Mouse (Mus musculus) forebrain, embryonic 14.5 days (tissue): ENCODE results near the gene Fkbp2. TPM values are rescaled to one million over a fixed set of nuclear protein-coding genes. Genes with fewer than 3 reads are reported as not detected.

ENCODE experiments used
- ATAC-seq: fragments of 200-750 bp; cut with Nextera tagmentation; 2 replicates; pipeline ENCODE4 v1.8.0; 2017; ENCODE audit warnings: mild to moderate bottlenecking, moderate library complexity
- DNase-seq: peaks from one replicate; pipeline ENCODE4 v3.0.0-alpha.2; 2015; ENCODE audit warnings: low spot score
- H3K27ac ChIP-seq: fragments of 300-500 bp; sonication (generic); 2 replicates; pipeline ENCODE4 v1.5.1; 2014; ENCODE audit warnings: low read depth, mild to moderate bottlenecking, control low read depth, low read length, moderate library complexity
- H3K27me3 ChIP-seq: fragments of 300-500 bp; sonication (generic); replicated peaks from 2 replicates; pipeline ENCODE4 v1.6.1; 2014; ENCODE audit warnings: low read length, control low read depth, mixed read lengths; ENCODE audit not compliant: control insufficient read depth, insufficient read depth
- H3K36me3 ChIP-seq: fragments of 300-500 bp; sonication (generic); 2 replicates; pipeline ENCODE4 v1.6.1; 2014; ENCODE audit warnings: low read length, control low read depth; ENCODE audit not compliant: control insufficient read depth, insufficient read depth
- H3K4me1 ChIP-seq: fragments of 300-500 bp; sonication (generic); 2 replicates; pipeline ENCODE4 v1.6.1; 2014; ENCODE audit warnings: antibody characterized with exemption, low read length, control low read depth; ENCODE audit not compliant: control insufficient read depth, insufficient read depth
- H3K4me2 ChIP-seq: fragments of 300-500 bp; sonication (generic); 2 replicates; pipeline ENCODE4 v1.6.1; 2014; ENCODE audit warnings: mild to moderate bottlenecking, control low read depth, low read length
- H3K4me3 ChIP-seq: fragments of 300-500 bp; sonication (generic); 2 replicates; pipeline ENCODE4 v1.5.1; 2014; ENCODE audit warnings: low read depth, low read length, control low read depth
- H3K9ac ChIP-seq: fragments of 300-500 bp; sonication (generic); 2 replicates; pipeline ENCODE4 v1.6.1; 2014; ENCODE audit warnings: mild to moderate bottlenecking, low read length, control low read depth, moderate library complexity
- H3K9me3 ChIP-seq: fragments of 300-500 bp; sonication (generic); replicated peaks from 2 replicates; pipeline ENCODE4 v1.6.1; 2016; ENCODE audit warnings: low read length, control low read depth, mixed read lengths; ENCODE audit not compliant: control insufficient read depth
- WGBS: fragments of 180-500 bp; shearing (Covaris S2); extraction: QIAGEN DNeasy Blood & Tissue Kit; methylation state at CpG from one replicate; pipeline ENCODE4 v1.1.7; 2014; 5-methylcytosine and 5-hydroxymethylcytosine counted together
- polyA plus RNA-seq: library from polyadenylated mRNA; unstranded; fragments of >200 nt; fragmentation: Nextera tagmentation; extraction: Ambion mirVana; gene quantifications from 2 replicates; pipeline ENCODE4 v1.2.1, GENCODE M21; 2014

The Fkbp2 gene
- polyA plus RNA-seq, 1 experiment from 2014 or later: 80.1 TPM

DNA sequence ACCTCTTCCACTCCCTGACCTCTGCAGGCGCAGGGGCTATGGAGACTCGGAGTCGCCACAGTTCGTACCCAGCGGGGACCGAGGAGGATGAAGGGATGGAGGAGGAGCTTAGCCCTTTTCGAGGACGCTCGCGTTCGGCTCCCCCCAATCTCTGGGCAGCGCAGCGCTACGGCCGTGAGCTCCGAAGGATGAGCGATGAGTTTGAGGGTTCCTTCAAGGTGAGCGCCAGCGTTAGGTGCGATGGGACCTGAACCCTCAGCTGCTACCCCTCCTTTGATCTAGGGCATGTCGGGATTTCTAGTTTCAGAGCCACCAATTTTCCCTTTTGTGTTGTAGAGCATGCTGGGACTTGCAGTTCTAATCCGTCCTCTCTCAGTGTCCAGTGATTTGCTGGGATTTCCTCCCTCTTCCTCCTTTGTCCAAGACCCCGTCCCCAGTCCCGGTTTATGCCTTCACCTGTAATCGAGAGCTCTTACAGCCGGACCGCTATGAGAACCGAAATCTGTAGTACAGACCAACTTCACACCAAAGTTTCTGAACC lies 29.6 kb downstream of the Fkbp2 start:
- under 1% methylated on average over 28 of the region's 28 CpGs for WGBS
- Histone ChIP-seq H3K4me1 (peaks cover 12% of the 10 kb centered on the region), H3K27me3 (no peaks in the 10 kb centered on the region), H3K9ac (peak overlapping the region; percentile 80), H3K4me2 (peak overlapping the region; percentile 94), H3K9me3 (no peaks in the 10 kb centered on the region), H3K27ac (peak overlapping the region; percentile 94), H3K36me3 (peaks cover 15% of the 10 kb centered on the region; the same call in 1 of the 2 replicates), H3K4me3 (peak overlapping the region; percentile 58)
- ATAC-seq (peak; percentile 73), DNase-seq (peak; percentile 85)

- WGBS: 57% methylated on average over 5 of the region's 5 CpGs
- Histone ChIP-seq H3K4me2 (peak overlapping the region; percentile 94), H3K27ac (0 out of 2 replicates have a peak overlapping the region, but pooled peaks have one; percentile 94), H3K4me1 (peaks cover 12% of the 10 kb centered on the region), H3K27me3 (no peaks in the 10 kb centered on the region), H3K36me3 (peaks cover 10% of the 10 kb centered on the region; the same call in 1 of the 2 replicates), H3K9me3 (no peaks in the 10 kb centered on the region), H3K4me3 (peak overlapping the region; percentile 58), H3K9ac (peak overlapping the region; percentile 80)
- ATAC-seq: no peak
- DNase-seq: no peak
These were observed 30.4 kb downstream of the Fkbp2 start for GRCm38 (mm10) chr19:6949951-6950350.

- 90% methylated on average over 5 of the region's 5 CpGs for WGBS
- H3K9me3 ChIP-seq: no peaks in the 10 kb centered on the region
- H3K36me3 ChIP-seq: peaks cover 9% of the 10 kb centered on the region; the same call in 1 of the 2 replicates
- ATAC-seq (no peak), DNase-seq (no peak)
- no peaks in the 10 kb centered on the region for H3K27me3 ChIP-seq
- peaks cover 12% of the 10 kb centered on the region for H3K4me1 ChIP-seq
- 0 out of 2 replicates have a peak overlapping the region, but pooled peaks have one; percentile 94 for H3K4me2 ChIP-seq
- H3K4me3 ChIP-seq: no peak overlapping the region
- no peak overlapping the region for H3K9ac ChIP-seq
- no peak overlapping the region for H3K27ac ChIP-seq
These were observed 30.8 kb downstream of the Fkbp2 start for GRCm38 (mm10) chr19:6949532-6949931.

GRCm38 (mm10) chr19:6948186-6948585 lies 32.1 kb downstream of the Fkbp2 start:
- DNase-seq: no peak
- peaks cover 9% of the 10 kb centered on the region; the same call in 1 of the 2 replicates for H3K36me3 ChIP-seq
- no peak overlapping the region for H3K4me3 ChIP-seq
- H3K4me2 ChIP-seq: no peak overlapping the region
- 75% methylated on average over 4 of the region's 4 CpGs for WGBS
- no peak overlapping the region for H3K27ac ChIP-seq
- no peak overlapping the region for H3K9ac ChIP-seq
- peaks cover 12% of the 10 kb centered on the region for H3K4me1 ChIP-seq
- H3K9me3 ChIP-seq: no peaks in the 10 kb centered on the region
- H3K27me3 ChIP-seq: no peaks in the 10 kb centered on the region
- no peak for ATAC-seq

GRCm38 (mm10) chr19:6947742-6948141 lies 32.6 kb downstream of the Fkbp2 start:
- H3K9me3 ChIP-seq: no peaks in the 10 kb centered on the region
- peaks cover 9% of the 10 kb centered on the region; the same call in 1 of the 2 replicates for H3K36me3 ChIP-seq
- no peak overlapping the region for H3K27ac ChIP-seq
- no peak overlapping the region for H3K9ac ChIP-seq
- DNase-seq (no peak), ATAC-seq (no peak)
- H3K27me3 ChIP-seq: no peaks in the 10 kb centered on the region
- H3K4me2 ChIP-seq: no peak overlapping the region
- H3K4me1 ChIP-seq: peaks cover 13% of the 10 kb centered on the region
- H3K4me3 ChIP-seq: no peak overlapping the region
- 47% methylated on average over 4 of the region's 4 CpGs for WGBS

- WGBS: 95% methylated on average over 6 of the region's 6 CpGs
These were observed 36.6 kb downstream of the Fkbp2 start for GRCm38 (mm10) chr19:6943709-6944108.

DNA sequence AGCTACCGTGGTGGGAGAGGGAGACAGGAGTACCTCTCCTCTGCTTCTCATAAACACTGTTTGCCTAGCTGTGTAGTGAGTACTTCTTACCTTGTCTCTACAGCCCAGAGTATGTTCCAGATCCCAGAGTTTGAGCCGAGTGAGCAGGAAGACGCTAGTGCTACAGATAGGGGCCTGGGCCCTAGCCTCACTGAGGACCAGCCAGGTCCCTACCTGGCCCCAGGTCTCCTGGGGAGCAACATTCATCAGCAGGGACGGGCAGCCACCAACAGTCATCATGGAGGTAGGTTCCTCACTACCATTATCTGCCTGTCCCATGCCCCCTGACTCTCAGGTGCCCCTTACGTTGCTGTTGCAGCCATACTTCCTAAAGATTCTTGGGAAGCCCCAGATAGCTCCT lies 37.5 kb downstream of the Fkbp2 start:
- H3K27ac ChIP-seq: peak overlapping the region; percentile 91
- no peaks in the 10 kb centered on the region for H3K27me3 ChIP-seq
- H3K4me3 ChIP-seq: peak overlapping the region; percentile 77
- peak overlapping the region; percentile 97 for H3K4me2 ChIP-seq
- no peaks in the 10 kb centered on the region for H3K9me3 ChIP-seq
- DNase-seq (no peak), ATAC-seq (no peak)
- peaks cover 25% of the 10 kb centered on the region for H3K4me1 ChIP-seq
- peak overlapping the region; percentile 86 for H3K9ac ChIP-seq
- 28% methylated on average over 5 of the region's 5 CpGs for WGBS
- H3K36me3 ChIP-seq: peaks cover 9% of the 10 kb centered on the region; the same call in 1 of the 2 replicates

More at GRCm38 (mm10) chr19:6943709-6944108, 36.6 kb downstream of the Fkbp2 start:
- Histone ChIP-seq H3K9me3 (no peaks in the 10 kb centered on the region), H3K27ac (no peak overlapping the region), H3K9ac (no peak overlapping the region), H3K4me2 (no peak overlapping the region), H3K4me3 (no peak overlapping the region), H3K4me1 (peaks cover 23% of the 10 kb centered on the region), H3K36me3 (peaks cover 9% of the 10 kb centered on the region; the same call in 1 of the 2 replicates), H3K27me3 (no peaks in the 10 kb centered on the region)
- no peak for ATAC-seq
- DNase-seq: no peak

DNA sequence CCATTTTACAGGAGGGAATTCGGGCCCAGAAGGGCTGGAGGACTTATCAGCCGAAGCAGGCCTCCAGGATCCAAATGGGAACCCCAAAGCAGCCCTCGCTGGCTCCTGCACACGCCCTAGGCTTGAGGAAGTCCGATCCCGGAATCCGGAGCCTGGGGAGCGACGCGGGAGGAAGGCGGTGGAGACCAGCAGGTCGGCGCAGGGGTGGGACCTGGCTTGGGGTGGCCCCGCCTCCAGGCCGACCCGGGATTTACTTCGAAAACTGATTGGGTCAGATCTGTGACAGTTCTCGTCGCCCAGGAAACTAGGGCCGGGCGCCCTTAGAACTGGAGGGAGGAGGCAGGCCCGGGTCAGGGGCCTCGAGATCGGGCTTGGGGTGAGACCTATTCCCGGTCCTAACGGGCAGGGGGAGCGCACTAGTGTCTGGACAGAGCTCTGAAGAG lies 38.0 kb downstream of the Fkbp2 start, which contains the start of gene Gpr137:
TSS of gene Gpr137 (minus strand) at position 232 of the 443 bp plus-strand sequence.
- peak within 1 kb of the TSS; percentile 86 for H3K9ac ChIP-seq
- ATAC-seq (peak; percentile 83), DNase-seq (peak; percentile 90)
- peak within 1 kb of the TSS; percentile 77 for H3K4me3 ChIP-seq
- under 1% methylated on average over 27 of the region's 27 CpGs for WGBS
- H3K27me3 ChIP-seq: no peaks in the 10 kb centered on the region
- H3K36me3 ChIP-seq: peaks cover 9% of the 10 kb centered on the region; the same call in 1 of the 2 replicates
- peak within 1 kb of the TSS; percentile 91 for H3K27ac ChIP-seq
- peaks cover 25% of the 10 kb centered on the region for H3K4me1 ChIP-seq
- peak within 1 kb of the TSS; percentile 97 for H3K4me2 ChIP-seq
- H3K9me3 ChIP-seq: no peaks in the 10 kb centered on the region
